Mouse (Mus musculus) erythroblast, embryonic 14.5 days (primary cell): ENCODE measurements at regions not wholly inside any gene's neighbourhood (a gene's known extent, or its start where the extent isn't known, plus 50 kb on each side); places are given as distances from the start of the nearest gene placed in this dataset.

Experiments used
- H3K27me3 ChIP-seq: 2 replicates; pipeline ENCODE4 v1.6.1; 2012; ENCODE audit warnings: inconsistent platforms; ENCODE audit not compliant: control insufficient read depth
- H3K36me3 ChIP-seq: 2 replicates; pipeline ENCODE4 v1.6.1; 2012; ENCODE audit warnings: mild to moderate bottlenecking, inconsistent platforms; ENCODE audit not compliant: control insufficient read depth
- H3K4me1 ChIP-seq: 2 replicates; pipeline ENCODE4 v1.6.1; 2012; ENCODE audit warnings: inconsistent platforms; ENCODE audit not compliant: control insufficient read depth
- H3K4me3 ChIP-seq: replicated peaks from 2 replicates; pipeline ENCODE3; 2012; ENCODE audit warnings: moderate library complexity, mild to moderate bottlenecking, inconsistent platforms
- H3K9me3 ChIP-seq: 2 replicates; pipeline ENCODE4 v1.6.1; 2012; ENCODE audit warnings: low read length, inconsistent platforms, mixed read lengths; ENCODE audit not compliant: control insufficient read depth
- GATA1 ChIP-seq: IDR thresholded peaks from 2 replicates; pipeline ENCODE4 v1.6.1; 2012; ENCODE audit warnings: low read length, inconsistent platforms, mixed read lengths
- TAL1 ChIP-seq: IDR thresholded peaks from 3 replicates; pipeline ENCODE4 v1.6.1; 2012; ENCODE audit warnings: low read length, inconsistent platforms, mixed read lengths

GRCm38 (mm10) chr3:15205266-15206229 is 126.6 kb downstream of the Gm9733 start:
- Histone ChIP-seq H3K36me3 (no peaks in the 10 kb centered on the region), H3K9me3 (no peaks in the 10 kb centered on the region), H3K4me3 (no peak overlapping the region), H3K4me1 (no peaks in the 10 kb centered on the region), H3K27me3 (no peaks in the 10 kb centered on the region)
- TF ChIP-seq GATA1, result no peak
- no peak for TF ChIP-seq TAL1

- H3K9me3 ChIP-seq, result no peaks in the 10 kb centered on the region
- H3K27me3 ChIP-seq, result no peaks in the 10 kb centered on the region
- no peaks in the 10 kb centered on the region for H3K36me3 ChIP-seq
- H3K4me3 ChIP-seq, result no peak overlapping the region
- TF ChIP-seq GATA1 (no peak), TAL1 (no peak)
- no peaks in the 10 kb centered on the region for H3K4me1 ChIP-seq
Observed at GRCm38 (mm10) chr3:15212357-15212756, 119.7 kb downstream of the Gm9733 start.

GRCm38 (mm10) chr3:15217591-15217990 is 114.5 kb downstream of the Gm9733 start:
- no peak for TF ChIP-seq TAL1
- TF ChIP-seq GATA1, result no peak
- Histone ChIP-seq H3K27me3 (no peaks in the 10 kb centered on the region), H3K9me3 (no peaks in the 10 kb centered on the region), H3K4me1 (no peaks in the 10 kb centered on the region), H3K4me3 (no peak overlapping the region), H3K36me3 (no peaks in the 10 kb centered on the region)

- no peak overlapping the region for H3K4me3 ChIP-seq
- H3K9me3 ChIP-seq, result no peaks in the 10 kb centered on the region
- no peak for TF ChIP-seq TAL1
- TF ChIP-seq GATA1, result no peak
- no peaks in the 10 kb centered on the region for H3K4me1 ChIP-seq
- no peaks in the 10 kb centered on the region for H3K27me3 ChIP-seq
- no peaks in the 10 kb centered on the region for H3K36me3 ChIP-seq
Observed at GRCm38 (mm10) chr3:15219275-15219674, 112.8 kb downstream of the Gm9733 start.

- no peaks in the 10 kb centered on the region for H3K4me1 ChIP-seq
- H3K4me3 ChIP-seq, result no peak overlapping the region
- no peaks in the 10 kb centered on the region for H3K27me3 ChIP-seq
- H3K9me3 ChIP-seq, result no peaks in the 10 kb centered on the region
- TF ChIP-seq TAL1, result no peak
- TF ChIP-seq GATA1, result no peak
- no peaks in the 10 kb centered on the region for H3K36me3 ChIP-seq
Observed at GRCm38 (mm10) chr3:15223266-15223665, 108.8 kb downstream of the Gm9733 start.

GRCm38 (mm10) chr3:15224452-15224851 is 107.7 kb downstream of the Gm9733 start:
- no peaks in the 10 kb centered on the region for H3K36me3 ChIP-seq
- H3K4me3 ChIP-seq, result no peak overlapping the region
- no peak for TF ChIP-seq GATA1
- no peak for TF ChIP-seq TAL1
- H3K27me3 ChIP-seq, result no peaks in the 10 kb centered on the region
- H3K4me1 ChIP-seq, result no peaks in the 10 kb centered on the region
- H3K9me3 ChIP-seq, result no peaks in the 10 kb centered on the region

- TF ChIP-seq GATA1, result no peak
- TF ChIP-seq TAL1, result no peak
- H3K36me3 ChIP-seq, result no peaks in the 10 kb centered on the region
- no peak overlapping the region for H3K4me3 ChIP-seq
- H3K9me3 ChIP-seq, result no peaks in the 10 kb centered on the region
- H3K4me1 ChIP-seq, result no peaks in the 10 kb centered on the region
- H3K27me3 ChIP-seq, result no peaks in the 10 kb centered on the region
Observed at GRCm38 (mm10) chr3:15228641-15229040, 103.5 kb downstream of the Gm9733 start.

GRCm38 (mm10) chr3:15230204-15230603 is 101.9 kb downstream of the Gm9733 start:
- Histone ChIP-seq H3K27me3 (no peaks in the 10 kb centered on the region), H3K4me1 (no peaks in the 10 kb centered on the region), H3K36me3 (no peaks in the 10 kb centered on the region), H3K4me3 (no peak overlapping the region), H3K9me3 (no peaks in the 10 kb centered on the region)
- TF ChIP-seq TAL1 (no peak), GATA1 (no peak)

GRCm38 (mm10) chr3:15231433-15231832 is 100.7 kb downstream of the Gm9733 start:
- TF ChIP-seq GATA1 (no peak), TAL1 (no peak)
- Histone ChIP-seq H3K27me3 (no peaks in the 10 kb centered on the region), H3K9me3 (no peaks in the 10 kb centered on the region), H3K36me3 (no peaks in the 10 kb centered on the region), H3K4me1 (no peaks in the 10 kb centered on the region), H3K4me3 (no peak overlapping the region)
